Mouse (Mus musculus) heart, embryonic 10.5 days (tissue): ENCODE measurements around the gene Cirbp. TPM values are rescaled to one million over a fixed set of nuclear protein-coding genes. Genes with fewer than 3 reads are reported as not detected.

Experiments
- DNase-seq: peaks from one replicate; pipeline ENCODE4 v3.0.0-alpha.2; 2017; ENCODE audit warnings: low spot score
- H3K27ac ChIP-seq: fragments of 300-500 bp; sonication (generic); 2 replicates; pipeline ENCODE4 v1.5.1; 2016; ENCODE audit warnings: mild to moderate bottlenecking
- H3K27me3 ChIP-seq: fragments of 300-500 bp; sonication (generic); 2 replicates; pipeline ENCODE4 v1.6.1; 2016; ENCODE audit warnings: mild to moderate bottlenecking; ENCODE audit not compliant: poor library complexity, insufficient read depth, severe bottlenecking
- H3K36me3 ChIP-seq: fragments of 300-500 bp; sonication (generic); 2 replicates; pipeline ENCODE4 v1.6.1; 2016; ENCODE audit warnings: mild to moderate bottlenecking, moderate library complexity
- H3K4me1 ChIP-seq: fragments of 300-500 bp; sonication (generic); 2 replicates; pipeline ENCODE4 v1.6.1; 2016; ENCODE audit warnings: mild to moderate bottlenecking
- H3K4me3 ChIP-seq: fragments of 300-500 bp; sonication (generic); 2 replicates; pipeline ENCODE4 v1.5.1; 2016; ENCODE audit warnings: mild to moderate bottlenecking, moderate library complexity
- H3K9me3 ChIP-seq: fragments of 300-500 bp; sonication (generic); 2 replicates; pipeline ENCODE4 v1.6.1; 2016; ENCODE audit warnings: mild to moderate bottlenecking, moderate library complexity
- WGBS: fragments of 180-500 bp; shearing (Covaris S2); methylation state at CpG from one replicate; pipeline ENCODE4 v1.1.7; 2016; 5-methylcytosine and 5-hydroxymethylcytosine counted together
- polyA plus RNA-seq: library from polyadenylated mRNA; unstranded; fragments of >200 nt; fragmentation: Nextera tagmentation; extraction: Ambion mirVana; gene quantifications from 2 replicates; pipeline ENCODE4 v1.2.1, GENCODE M21; 2016

The Cirbp gene
- polyA plus RNA-seq, 1 experiment from 2014 or later, result 85.7 TPM

DNA sequence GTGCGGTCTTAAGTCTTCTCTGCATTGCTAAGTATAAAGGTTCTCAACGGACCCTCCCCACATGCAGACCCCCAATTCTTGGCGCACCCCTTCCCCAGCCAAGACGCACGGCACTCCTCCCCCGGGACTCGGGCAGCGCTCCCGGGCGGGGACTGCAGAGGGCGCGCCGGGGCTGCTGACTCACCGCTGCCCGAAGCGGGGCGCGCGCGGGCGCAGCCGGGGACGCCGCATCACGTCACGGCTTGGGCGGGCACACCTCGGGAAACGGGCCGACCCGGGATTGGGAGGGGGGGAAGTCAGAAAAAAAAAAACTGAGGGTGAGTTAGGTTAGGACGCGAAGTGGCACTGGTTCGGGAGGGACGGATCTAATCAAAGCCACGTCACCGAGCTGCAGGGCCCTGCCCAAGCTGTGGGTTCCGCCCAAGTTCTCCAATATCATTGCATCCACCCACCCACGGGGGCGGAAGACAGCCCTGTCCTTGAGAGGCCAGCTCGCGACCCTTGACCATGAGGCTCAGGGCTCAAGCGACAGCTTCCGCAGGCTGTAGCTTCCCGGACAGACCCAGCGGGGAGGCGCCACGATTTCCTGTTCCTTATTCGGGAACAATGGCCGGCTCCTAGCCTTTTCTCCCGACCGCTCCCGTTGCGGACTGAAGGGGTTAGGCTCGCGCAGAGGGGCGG lies 17.0 kb upstream of the Cirbp start:
- peaks cover 66% of the 10 kb centered on the region for H3K4me1 ChIP-seq
- H3K36me3 ChIP-seq, result peaks cover 75% of the 10 kb centered on the region
- no peaks in the 10 kb centered on the region for H3K9me3 ChIP-seq
- DNase-seq, result peak; percentile 95
- peak overlapping the region; percentile 98 for H3K4me3 ChIP-seq
- WGBS, result under 1% methylated on average over 57 of the region's 57 CpGs
- peak overlapping the region; percentile 99 for H3K27ac ChIP-seq
- no peaks in the 10 kb centered on the region for H3K27me3 ChIP-seq

DNA sequence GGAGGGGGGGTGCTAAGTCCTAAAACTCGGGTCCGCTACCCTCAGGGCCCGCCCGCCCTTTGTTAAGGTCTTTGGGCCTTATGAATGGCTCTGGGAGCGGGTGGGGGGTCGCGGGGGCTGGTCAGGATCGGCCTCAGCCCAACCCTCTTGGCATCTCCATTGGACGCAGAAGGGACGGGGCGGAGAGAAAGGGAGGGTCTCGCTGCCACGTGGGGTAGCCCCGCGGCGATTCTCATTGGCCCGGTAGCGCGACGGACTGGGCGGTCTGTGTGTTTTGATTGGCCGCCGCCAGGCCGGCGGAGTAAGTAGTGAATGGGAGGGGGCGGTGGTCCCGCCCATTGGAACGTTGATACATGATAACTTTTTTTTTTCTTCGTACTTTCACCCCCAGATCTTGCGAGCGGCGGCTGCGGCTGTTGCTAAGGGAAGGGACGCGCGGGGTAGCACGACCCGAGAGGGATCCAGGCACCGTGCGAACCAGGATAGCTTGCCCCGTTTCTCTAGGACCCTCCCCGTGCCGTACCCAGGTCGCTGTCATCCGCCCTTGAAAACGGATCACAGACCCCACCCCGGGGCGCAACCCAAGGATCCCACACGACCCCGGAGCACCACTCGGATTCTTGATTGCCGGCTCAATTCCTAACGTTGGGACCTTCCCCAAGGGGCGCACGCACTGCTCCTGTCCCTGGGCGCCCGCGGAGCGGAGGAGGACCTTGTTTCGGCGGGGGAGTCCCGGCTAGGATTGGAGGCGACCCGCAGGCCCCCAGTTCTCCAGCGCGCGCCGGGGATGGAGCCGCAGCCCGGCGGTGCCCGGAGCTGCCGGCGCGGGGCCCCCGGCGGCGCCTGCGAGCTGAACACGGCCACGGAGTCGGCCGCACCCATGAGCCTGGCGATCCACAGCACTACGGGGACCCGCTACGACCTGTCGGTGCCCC lies 16.2 kb upstream of the Cirbp start:
- Histone ChIP-seq H3K4me1 (peaks cover 72% of the 10 kb centered on the region), H3K27me3 (no peaks in the 10 kb centered on the region), H3K9me3 (no peaks in the 10 kb centered on the region), H3K4me3 (peak overlapping the region; percentile 98), H3K36me3 (peaks cover 75% of the 10 kb centered on the region), H3K27ac (peak overlapping the region; percentile 99)
- WGBS, result under 1% methylated on average over 88 of the region's 88 CpGs
- DNase-seq, result peak; percentile 99

DNA sequence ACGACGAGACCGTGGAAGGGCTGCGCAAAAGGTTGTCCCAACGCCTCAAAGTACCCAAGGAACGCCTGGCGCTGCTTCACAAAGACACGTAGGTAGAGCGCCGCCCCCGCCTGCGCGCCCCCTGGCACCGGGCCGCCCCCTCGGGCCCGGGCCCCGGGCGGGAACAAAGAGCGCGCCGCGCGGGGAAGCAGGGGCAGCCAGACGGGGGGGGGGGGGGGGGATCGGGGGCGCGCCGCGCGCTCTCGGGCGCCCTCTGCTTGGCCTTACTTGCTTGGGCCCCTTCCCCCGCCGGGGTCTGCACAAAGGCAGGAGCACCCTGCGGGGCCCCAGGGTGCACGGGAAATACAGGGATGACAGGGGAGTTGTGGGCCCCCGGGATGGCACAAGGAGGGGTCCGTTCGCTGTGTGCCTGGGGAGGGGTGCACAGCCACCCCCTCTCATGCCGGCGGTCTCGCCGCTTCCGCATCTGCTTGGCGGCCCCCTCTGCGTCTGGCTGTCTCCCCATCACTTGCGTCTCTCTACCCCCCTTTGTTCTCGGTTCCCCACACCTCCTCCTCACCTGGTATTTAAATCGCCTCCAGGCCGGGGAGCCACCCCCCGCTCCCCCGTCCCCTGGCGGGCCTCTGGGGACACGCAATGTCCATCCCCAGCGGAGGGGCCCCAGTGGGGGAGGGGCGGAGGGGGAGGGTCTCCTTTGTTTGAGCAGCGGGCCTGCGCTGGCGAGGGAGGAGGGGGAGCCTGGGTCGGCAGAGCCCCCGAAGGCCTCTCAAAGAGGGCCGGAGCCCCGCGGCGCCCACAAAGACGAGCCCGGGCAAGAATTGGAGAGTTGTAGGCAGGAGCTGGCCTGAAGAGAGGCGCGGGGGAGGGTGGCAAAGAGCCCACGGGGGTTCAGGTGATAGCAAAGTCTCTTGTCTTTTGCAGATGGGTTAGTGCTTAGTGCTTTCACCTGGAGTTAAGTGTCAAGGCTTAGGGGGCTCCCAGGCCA lies 15.3 kb upstream of the Cirbp start:
- Histone ChIP-seq H3K36me3 (peaks cover 75% of the 10 kb centered on the region), H3K27ac (peak overlapping the region; percentile 99), H3K9me3 (no peaks in the 10 kb centered on the region), H3K4me1 (peaks cover 74% of the 10 kb centered on the region), H3K4me3 (peak overlapping the region; percentile 98), H3K27me3 (no peaks in the 10 kb centered on the region)
- DNase-seq, result peak; percentile 85
- WGBS, result under 1% methylated on average over 45 of the region's 71 CpGs

DNA sequence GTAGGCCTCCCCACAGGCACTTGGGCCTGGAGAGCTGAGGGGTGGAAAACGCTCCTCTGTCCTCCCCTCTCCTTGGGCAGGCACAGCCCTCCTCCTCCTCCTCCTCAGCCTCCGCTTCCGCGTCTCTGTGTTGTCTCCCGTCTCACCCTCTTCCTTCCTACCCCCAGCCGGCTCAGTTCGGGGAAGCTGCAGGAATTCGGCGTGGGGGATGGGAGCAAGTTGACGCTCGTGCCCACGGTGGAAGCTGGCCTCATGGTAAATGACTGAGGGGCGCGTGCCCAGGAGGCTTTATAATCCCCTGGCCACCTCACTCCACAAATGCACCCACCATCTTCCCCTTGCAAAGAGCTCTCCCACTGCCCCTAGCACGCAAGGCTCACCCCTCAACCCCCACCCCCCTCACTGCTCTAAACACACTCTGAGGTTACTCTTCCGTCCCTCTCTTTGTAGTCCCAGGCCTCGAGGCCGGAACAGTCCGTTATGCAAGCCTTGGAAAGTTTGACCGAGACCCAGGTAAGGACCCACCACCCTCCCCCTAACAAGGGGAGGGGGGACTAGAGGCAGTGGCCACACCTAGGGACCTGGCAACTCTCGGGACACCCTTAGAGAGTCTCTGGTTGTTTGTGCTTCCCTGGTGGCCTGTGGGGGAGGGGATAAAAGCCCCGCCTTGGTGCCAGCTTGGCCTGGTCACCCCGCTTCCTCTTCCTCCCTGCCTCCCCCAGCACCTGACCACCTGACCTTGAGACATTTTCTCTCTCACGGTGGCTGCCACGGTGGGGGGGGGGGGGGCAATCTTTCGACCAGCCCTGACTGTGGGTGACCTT lies 14.4 kb upstream of the Cirbp start:
- Histone ChIP-seq H3K4me1 (peaks cover 74% of the 10 kb centered on the region), H3K36me3 (peaks cover 75% of the 10 kb centered on the region), H3K9me3 (no peaks in the 10 kb centered on the region), H3K27ac (peak overlapping the region; percentile 99), H3K4me3 (peak overlapping the region; percentile 98), H3K27me3 (no peaks in the 10 kb centered on the region)
- WGBS, result 2% methylated on average over 26 of the region's 26 CpGs
- peak; percentile 85 for DNase-seq

DNA sequence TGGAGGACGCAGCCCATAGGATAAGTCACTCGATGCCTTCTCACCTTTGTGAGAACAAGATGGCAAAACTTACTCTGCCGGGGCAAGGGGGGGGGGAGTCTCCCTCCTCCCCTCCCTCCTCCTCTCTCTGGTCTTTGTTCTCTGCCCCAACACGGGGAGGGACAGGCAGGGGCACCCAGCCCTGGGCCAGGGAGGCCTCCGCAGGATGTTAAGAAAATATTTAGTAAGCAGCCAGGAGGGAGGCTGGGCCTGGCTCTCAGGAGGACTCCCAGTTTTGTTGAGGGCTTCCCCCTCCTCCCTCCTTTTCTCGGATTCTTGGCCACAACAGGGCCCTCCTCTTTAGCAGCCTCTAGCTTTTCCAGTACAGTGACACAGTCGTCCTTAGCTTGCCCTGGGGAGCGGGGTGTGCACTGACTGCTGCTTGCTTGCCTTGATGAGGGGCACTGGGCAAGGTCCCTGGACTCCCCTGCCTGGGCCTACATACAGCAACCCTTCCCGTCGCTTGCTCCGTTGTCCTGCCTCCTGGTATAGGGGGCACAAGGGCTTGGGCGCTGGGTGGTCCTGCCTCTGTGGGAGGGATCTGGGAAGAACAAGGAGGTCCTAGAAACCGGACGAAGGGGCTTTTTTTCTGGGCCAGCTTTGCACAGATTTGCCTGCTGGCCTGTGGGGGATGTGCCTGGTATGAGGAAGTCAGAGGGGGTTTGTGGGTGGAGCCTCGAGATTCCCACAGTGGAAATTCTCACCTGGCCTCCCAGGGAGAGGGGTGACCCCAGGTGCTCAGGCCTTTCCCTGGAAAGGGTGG lies 13.5 kb upstream of the Cirbp start:
- Histone ChIP-seq H3K9me3 (no peaks in the 10 kb centered on the region), H3K27ac (peak overlapping the region; percentile 99), H3K36me3 (peaks cover 78% of the 10 kb centered on the region), H3K4me3 (peak overlapping the region; percentile 98), H3K27me3 (no peaks in the 10 kb centered on the region), H3K4me1 (peaks cover 74% of the 10 kb centered on the region)
- DNase-seq, result peak; percentile 81
- 14% methylated on average over 15 of the region's 15 CpGs for WGBS

DNA sequence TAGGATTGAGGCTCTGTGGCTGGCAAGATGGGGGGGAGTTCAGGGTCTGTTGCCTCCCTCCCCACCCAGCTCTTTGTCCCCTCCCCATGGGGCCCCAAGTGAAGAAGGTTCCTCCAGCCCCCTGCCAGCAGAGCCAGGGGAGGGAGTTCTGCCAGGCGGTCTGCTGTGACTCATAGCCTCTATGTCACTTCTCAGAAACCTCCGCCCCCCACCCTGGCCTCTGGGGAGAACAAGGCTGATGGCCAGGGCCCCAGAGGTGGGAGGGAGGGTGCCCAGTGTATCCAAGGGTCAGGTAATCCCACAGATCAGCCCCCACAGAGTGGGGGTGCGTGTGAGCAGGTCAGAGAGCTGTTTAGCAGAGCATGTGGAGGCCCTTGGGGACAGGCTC lies 12.9 kb upstream of the Cirbp start:
- Histone ChIP-seq H3K4me1 (peaks cover 73% of the 10 kb centered on the region), H3K4me3 (peak overlapping the region; percentile 98), H3K27me3 (no peaks in the 10 kb centered on the region), H3K27ac (peak overlapping the region; percentile 99), H3K36me3 (peaks cover 82% of the 10 kb centered on the region), H3K9me3 (no peaks in the 10 kb centered on the region)
- 44% methylated on average over 3 of the region's 3 CpGs for WGBS
- no peak for DNase-seq

DNA sequence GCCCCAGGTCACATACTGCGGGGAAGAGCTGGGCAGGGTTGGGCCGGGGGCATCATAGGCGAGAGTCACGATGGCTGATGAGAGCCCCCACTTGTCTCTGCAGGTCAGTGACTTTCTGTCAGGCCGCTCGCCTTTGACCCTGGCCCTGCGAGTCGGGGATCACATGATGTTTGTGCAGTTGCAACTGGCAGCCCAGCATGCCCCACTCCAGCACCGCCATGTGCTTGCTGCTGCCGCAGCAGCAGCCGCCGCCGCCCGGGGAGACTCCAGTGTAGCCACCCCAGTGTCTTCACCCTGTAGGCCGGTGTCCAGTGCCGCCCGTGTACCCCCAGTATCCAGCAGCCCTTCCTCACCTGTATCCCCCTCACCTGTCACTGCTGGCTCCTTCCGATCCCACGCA lies 12.1 kb upstream of the Cirbp start:
- no peaks in the 10 kb centered on the region for H3K9me3 ChIP-seq
- peak overlapping the region; percentile 99 for H3K27ac ChIP-seq
- DNase-seq, result no peak
- 87% methylated on average over 19 of the region's 19 CpGs for WGBS
- peak overlapping the region; percentile 98 for H3K4me3 ChIP-seq
- H3K4me1 ChIP-seq, result peaks cover 77% of the 10 kb centered on the region
- H3K27me3 ChIP-seq, result no peaks in the 10 kb centered on the region
- peaks cover 82% of the 10 kb centered on the region for H3K36me3 ChIP-seq

DNA sequence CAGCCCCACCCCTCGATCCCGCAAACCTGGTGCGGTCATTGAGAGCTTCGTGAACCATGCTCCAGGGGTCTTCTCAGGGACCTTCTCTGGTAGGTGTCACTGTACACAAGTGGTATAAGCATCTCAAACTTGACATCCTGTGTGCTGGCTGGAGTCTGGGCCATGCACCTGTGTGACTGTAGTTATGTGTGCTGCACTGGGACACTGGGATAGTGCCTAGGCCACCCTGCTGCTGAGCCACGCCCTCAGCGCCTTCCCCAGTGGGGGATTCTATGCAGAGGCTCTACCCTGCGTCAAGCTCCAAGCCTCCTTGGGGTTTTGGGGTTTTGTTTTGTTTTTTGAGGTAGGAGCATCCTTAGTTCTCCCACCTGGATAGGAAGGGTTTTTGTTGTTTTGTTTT lies 11.4 kb upstream of the Cirbp start:
- H3K36me3 ChIP-seq, result peaks cover 82% of the 10 kb centered on the region
- DNase-seq, result no peak
- no peaks in the 10 kb centered on the region for H3K9me3 ChIP-seq
- no peak overlapping the region for H3K4me3 ChIP-seq
- no peak overlapping the region for H3K27ac ChIP-seq
- 92% methylated on average over 7 of the region's 7 CpGs for WGBS
- H3K27me3 ChIP-seq, result no peaks in the 10 kb centered on the region
- H3K4me1 ChIP-seq, result peaks cover 83% of the 10 kb centered on the region

DNA sequence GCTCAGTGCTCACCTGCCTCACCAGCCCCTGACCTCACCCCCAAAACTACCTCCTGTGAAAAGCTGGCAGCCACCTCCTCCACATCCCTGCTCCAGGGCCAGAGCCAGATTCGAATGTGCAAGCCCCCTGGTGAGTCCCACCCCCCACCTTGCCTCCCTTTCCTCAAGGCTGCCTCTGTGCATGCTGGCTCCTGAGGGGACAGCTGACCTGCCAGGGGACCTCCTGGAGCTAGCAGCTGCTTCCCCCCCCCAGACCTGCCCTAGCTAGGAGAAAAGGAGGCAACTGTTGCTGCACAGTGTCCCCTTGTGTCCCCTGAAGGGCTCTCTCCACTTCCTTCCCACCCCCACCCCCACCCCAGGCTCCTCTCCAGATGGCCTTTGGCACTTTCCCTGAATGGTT lies 10.5 kb upstream of the Cirbp start:
- WGBS, result 60% methylated on average over 1 of the region's 1 CpGs

DNA sequence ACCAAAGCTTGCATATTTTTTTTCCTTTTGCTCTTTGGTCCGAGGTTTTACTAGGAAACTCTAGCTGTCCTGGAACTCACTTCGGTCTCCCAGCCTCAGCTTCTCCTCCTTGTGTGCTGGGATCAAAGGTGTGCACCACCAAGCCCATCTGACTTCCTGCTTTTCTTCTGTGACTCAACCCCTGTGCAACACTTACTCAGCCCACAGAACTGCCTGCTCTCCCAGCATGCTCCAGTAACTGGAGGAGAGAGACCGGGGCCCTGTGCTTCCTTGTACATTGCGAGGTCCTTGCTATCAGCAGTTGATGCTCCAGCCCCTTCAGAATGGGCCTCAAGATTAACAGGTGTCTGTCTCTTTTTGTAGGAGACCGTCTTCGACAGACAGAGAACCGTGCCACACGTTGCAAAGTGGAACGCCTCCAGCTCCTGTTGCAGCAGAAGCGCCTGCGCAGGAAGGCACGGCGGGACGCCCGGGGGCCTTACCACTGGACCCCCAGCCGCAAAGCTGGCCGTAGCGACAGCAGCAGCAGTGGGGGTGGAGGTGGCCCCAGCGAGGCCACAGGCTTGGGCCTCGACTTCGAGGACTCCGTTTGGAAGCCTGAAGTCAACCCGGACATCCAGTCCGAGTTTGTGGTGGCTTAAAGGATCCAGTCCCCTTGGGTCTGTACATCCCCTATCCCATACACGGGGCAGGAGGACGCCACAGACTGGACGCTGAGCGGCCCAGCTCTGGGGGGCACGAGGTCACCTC lies 9.6 kb upstream of the Cirbp start:
- H3K4me3 ChIP-seq, result no peak overlapping the region
- H3K9me3 ChIP-seq, result no peaks in the 10 kb centered on the region
- H3K27me3 ChIP-seq, result no peaks in the 10 kb centered on the region
- H3K36me3 ChIP-seq, result peaks cover 65% of the 10 kb centered on the region
- peaks cover 97% of the 10 kb centered on the region for H3K4me1 ChIP-seq
- WGBS, result 86% methylated on average over 29 of the region's 29 CpGs
- peak overlapping the region; percentile 97; the same call in 1 of the 2 replicates for H3K27ac ChIP-seq
- no peak for DNase-seq

More for the DNA sequence above, 10.5 kb upstream of the Cirbp start:
- Histone ChIP-seq H3K9me3 (no peaks in the 10 kb centered on the region), H3K27ac (peak overlapping the region; percentile 36; the same call in 1 of the 2 replicates), H3K36me3 (peaks cover 74% of the 10 kb centered on the region), H3K4me3 (0 out of 2 replicates have a peak overlapping the region, but pooled peaks have one; percentile 16), H3K27me3 (no peaks in the 10 kb centered on the region), H3K4me1 (peaks cover 92% of the 10 kb centered on the region)
- DNase-seq, result no peak

DNA sequence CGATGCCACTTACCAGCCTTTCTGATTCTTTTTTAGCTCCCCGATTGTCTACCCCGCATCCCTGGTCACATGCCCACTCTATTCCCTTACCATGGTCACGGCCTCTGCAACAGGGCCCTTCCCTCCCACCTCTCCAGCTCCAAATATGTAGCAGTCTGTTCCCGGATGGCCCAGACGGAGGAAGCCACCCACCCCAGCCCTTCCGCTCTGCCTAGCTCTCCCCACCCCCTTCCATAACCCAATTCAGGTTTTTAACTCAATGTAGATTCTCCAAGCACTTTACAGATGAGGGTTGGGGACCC lies 9.1 kb upstream of the Cirbp start:
- no peak for DNase-seq
- Histone ChIP-seq H3K9me3 (no peaks in the 10 kb centered on the region), H3K4me3 (no peak overlapping the region), H3K27me3 (no peaks in the 10 kb centered on the region), H3K36me3 (peaks cover 60% of the 10 kb centered on the region), H3K27ac (peak overlapping the region; percentile 97; the same call in 1 of the 2 replicates), H3K4me1 (peaks cover 99% of the 10 kb centered on the region)
- 57% methylated on average over 7 of the region's 7 CpGs for WGBS
